Mouse (Mus musculus) kidney, embryonic 14.5 days (tissue): ENCODE results near the gene Il18bp. TPM values are rescaled to one million over a fixed set of nuclear protein-coding genes. Genes with fewer than 3 reads are reported as not detected.
"Not testable (repeated sequence)": the region's sequence is repeated elsewhere in the genome, so short reads cannot be mapped to it uniquely, and the experiment has no call there.

Experiments used
- ATAC-seq: fragments of 200-750 bp; cut with Nextera tagmentation; 2 replicates; pipeline ENCODE4 v1.8.0; 2017; ENCODE audit warnings: moderate number of reproducible peaks, mild to moderate bottlenecking, moderate TSS enrichment, moderate library complexity; ENCODE audit not compliant: low FRiP score, low TSS enrichment
- H3K27ac ChIP-seq: fragments of 300-500 bp; sonication (generic); 2 replicates; pipeline ENCODE4 v1.5.1; 2014; ENCODE audit warnings: low read depth, mild to moderate bottlenecking, low read length, moderate library complexity, mixed read lengths
- H3K27me3 ChIP-seq: fragments of 300-500 bp; sonication (generic); 2 replicates; pipeline ENCODE4 v1.6.1; 2014; ENCODE audit warnings: mild to moderate bottlenecking, low read length; ENCODE audit not compliant: control insufficient read depth, insufficient read depth
- H3K36me3 ChIP-seq: fragments of 300-500 bp; sonication (generic); 2 replicates; pipeline ENCODE4 v1.6.1; 2014; ENCODE audit warnings: low read length, mixed read lengths; ENCODE audit not compliant: control insufficient read depth, insufficient read depth
- H3K4me1 ChIP-seq: fragments of 300-500 bp; sonication (generic); 2 replicates; pipeline ENCODE4 v1.6.1; 2014; ENCODE audit warnings: low read length, mixed read lengths; ENCODE audit not compliant: control insufficient read depth, insufficient read depth
- H3K4me2 ChIP-seq: fragments of 300-500 bp; sonication (generic); replicated peaks from 2 replicates; pipeline ENCODE4 v1.6.1; 2014; ENCODE audit warnings: low read depth, mild to moderate bottlenecking, low read length
- H3K4me3 ChIP-seq: fragments of 300-500 bp; sonication (generic); 2 replicates; pipeline ENCODE4 v1.5.1; 2014; ENCODE audit warnings: mild to moderate bottlenecking, low read length
- H3K9ac ChIP-seq: fragments of 300-500 bp; sonication (generic); 2 replicates; pipeline ENCODE4 v1.6.1; 2014; ENCODE audit warnings: low read depth, mild to moderate bottlenecking, low read length, moderate library complexity
- H3K9me3 ChIP-seq: fragments of 300-500 bp; sonication (generic); 2 replicates; pipeline ENCODE4 v1.6.1; 2016; ENCODE audit warnings: low read length; ENCODE audit not compliant: control insufficient read depth
- WGBS: fragments of 180-500 bp; shearing (Covaris S2); extraction: QIAGEN DNeasy Blood & Tissue Kit; methylation state at CpG from one replicate; pipeline ENCODE4 v1.1.7; 2014; 5-methylcytosine and 5-hydroxymethylcytosine counted together
- polyA plus RNA-seq: library from polyadenylated mRNA; unstranded; fragments of >200 nt; fragmentation: Nextera tagmentation; extraction: Ambion mirVana; gene quantifications from 2 replicates; pipeline ENCODE4 v1.2.1, GENCODE M21; 2014

Il18bp gene
- 2.5 and 3.9 TPM in 2 replicates for polyA plus RNA-seq

DNA sequence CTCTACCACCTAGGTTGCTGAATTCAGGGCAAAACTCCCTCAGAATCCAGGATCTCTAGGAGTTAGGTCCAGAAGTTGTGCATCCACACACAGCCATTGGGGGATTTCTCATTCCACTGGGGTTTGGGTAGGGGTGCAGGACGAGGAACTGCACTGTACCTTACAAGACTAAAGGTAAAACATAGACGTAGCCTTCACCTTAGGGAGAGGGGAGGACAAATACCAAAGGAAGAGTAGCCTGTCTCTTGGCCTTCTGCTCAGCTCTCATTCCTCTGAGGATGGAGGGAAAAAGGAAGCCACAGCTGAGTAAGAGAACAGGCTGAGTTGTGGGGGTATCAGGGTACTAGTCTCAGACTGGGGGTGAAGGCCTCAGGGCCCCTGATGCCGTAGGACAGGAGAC lies at the start of gene Il18bp:
TSS of gene Il18bp (minus strand) at position 101 of the 400 bp plus-strand sequence.
- no peak within 1 kb of the TSS for H3K27ac ChIP-seq
- no peaks in the 10 kb centered on the region for H3K27me3 ChIP-seq
- H3K4me3 ChIP-seq, result no peak within 1 kb of the TSS
- no peak within 1 kb of the TSS for H3K9ac ChIP-seq
- no peaks in the 10 kb centered on the region for H3K4me1 ChIP-seq
- no peak for ATAC-seq
- H3K36me3 ChIP-seq, result peaks cover 83% of the 10 kb centered on the region
- H3K9me3 ChIP-seq, result no peaks in the 10 kb centered on the region
- H3K4me2 ChIP-seq, result no peak within 1 kb of the TSS
- WGBS, result 89% methylated on average over 3 of the region's 3 CpGs

DNA sequence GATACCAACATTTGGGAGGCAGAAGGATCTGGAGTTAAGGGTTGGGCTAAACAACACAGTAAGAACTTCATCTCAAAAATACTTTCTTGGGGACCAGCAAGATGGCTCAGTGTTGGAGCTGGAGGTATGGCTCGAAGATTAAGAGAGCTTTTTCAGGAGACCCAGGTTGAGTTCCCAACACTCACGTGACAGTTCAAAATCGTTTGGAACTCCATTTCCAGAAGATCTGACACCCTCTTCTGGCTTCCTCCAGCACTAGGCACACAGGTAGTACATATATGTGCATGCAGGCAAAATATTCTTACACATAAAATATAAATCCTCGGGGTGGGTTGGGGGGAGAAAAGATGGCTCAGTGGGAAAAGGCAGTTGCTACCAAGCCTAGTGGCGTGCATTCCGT lies 47.9 kb upstream of the Il18bp start:
- WGBS, result 68% methylated on average over 6 of the region's 6 CpGs
- peak overlapping the region; percentile 84 for H3K4me3 ChIP-seq
- peaks cover 10% of the 10 kb centered on the region; the same call in 1 of the 2 replicates for H3K4me1 ChIP-seq
- ATAC-seq, result no peak
- H3K36me3 ChIP-seq, result peaks cover 16% of the 10 kb centered on the region; the same call in 1 of the 2 replicates
- H3K4me2 ChIP-seq, result peak overlapping the region; percentile 57
- 0 out of 2 replicates have a peak overlapping the region, but pooled peaks have one; percentile 65 for H3K27ac ChIP-seq
- peak overlapping the region; percentile 79 for H3K9ac ChIP-seq
- H3K27me3 ChIP-seq, result no peaks in the 10 kb centered on the region
- H3K9me3 ChIP-seq, result no peaks in the 10 kb centered on the region

DNA sequence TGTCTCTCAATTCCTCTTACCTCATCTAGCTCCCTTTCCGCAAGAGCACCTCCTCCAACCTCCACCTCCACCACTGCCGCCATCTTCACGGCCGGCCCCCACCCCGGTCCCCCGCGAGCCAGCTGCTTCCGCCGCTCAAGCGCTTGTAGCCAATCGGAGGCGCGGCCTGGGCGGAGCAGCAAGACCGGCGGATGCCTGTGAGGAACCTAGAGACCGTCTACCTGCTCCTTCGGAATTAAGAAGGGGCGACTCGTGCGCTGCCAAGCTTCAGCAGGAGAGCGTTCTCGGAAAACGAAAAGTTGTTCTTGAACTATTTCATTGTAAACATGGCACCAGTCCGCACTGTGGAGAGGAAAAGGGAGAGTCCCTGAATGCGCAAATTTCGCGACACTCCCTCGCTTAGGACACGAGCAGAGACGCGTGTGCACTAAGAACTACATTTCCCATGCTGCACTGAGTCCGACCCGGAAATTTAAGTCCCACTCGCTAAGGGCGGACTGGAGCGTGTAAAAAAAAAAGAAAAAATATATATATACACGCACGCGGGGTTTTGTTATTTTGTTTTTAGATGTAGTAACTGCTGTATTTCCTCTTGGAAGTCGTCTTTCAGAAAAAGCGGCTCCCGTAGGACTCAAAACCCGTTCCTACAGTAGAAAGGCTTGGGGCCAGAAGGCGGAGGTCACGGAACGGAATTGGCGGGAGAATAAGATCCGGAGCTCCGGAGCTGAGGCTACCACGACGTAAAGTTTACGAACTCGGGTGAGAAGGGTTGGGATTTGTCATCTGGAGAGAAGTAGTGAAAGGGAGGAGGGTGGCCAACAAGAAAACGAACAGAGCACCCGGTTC lies 46.8 kb upstream of the Il18bp start, which contains the start of the genes Rnf121, Xndc1 and Xntrpc:
TSS of gene Rnf121 (minus strand) at position 424 of the 846 bp plus-strand sequence.
TSS of gene Xndc1 (plus strand) at position 466 of the 846 bp plus-strand sequence.
TSS of gene Xntrpc (plus strand) at position 668 of the 846 bp plus-strand sequence.
- Histone ChIP-seq H3K9ac (peak within 1 kb of the TSS; percentile 79), H3K36me3 (peaks cover 11% of the 10 kb centered on the region; the same call in 1 of the 2 replicates), H3K27ac (peak within 1 kb of the TSS; percentile 65; the same call in 1 of the 2 replicates), H3K9me3 (no peaks in the 10 kb centered on the region), H3K4me3 (peak within 1 kb of the TSS; percentile 84), H3K4me1 (peaks cover 10% of the 10 kb centered on the region; the same call in 1 of the 2 replicates), H3K27me3 (no peaks in the 10 kb centered on the region), H3K4me2 (peak within 1 kb of the TSS; percentile 57)
- WGBS, result under 1% methylated on average over 56 of the region's 56 CpGs
- peak; percentile 98 for ATAC-seq

DNA sequence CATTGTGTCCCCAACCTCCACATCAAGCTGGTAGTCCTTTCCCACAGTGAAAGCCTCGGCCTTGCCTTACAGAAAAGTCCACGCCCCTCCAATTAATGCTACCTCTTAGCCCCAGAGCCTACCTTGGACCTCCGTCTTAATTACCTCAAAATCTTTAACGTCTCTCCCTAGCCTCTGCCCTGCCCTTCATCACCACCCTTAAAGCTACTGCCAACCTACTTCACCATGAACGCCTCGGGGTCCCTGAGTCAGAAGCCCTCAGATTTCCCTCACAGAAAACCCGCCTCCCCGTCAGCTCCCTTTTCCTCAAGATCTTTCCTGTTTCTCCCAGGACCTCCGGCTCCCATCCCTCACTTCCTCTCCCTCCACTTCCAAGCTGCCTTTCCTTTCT lies 46.2 kb upstream of the Il18bp start:
- H3K9me3 ChIP-seq, result no peaks in the 10 kb centered on the region
- H3K9ac ChIP-seq, result peak overlapping the region; percentile 79
- peak overlapping the region; percentile 65; the same call in 1 of the 2 replicates for H3K27ac ChIP-seq
- peaks cover 10% of the 10 kb centered on the region; the same call in 1 of the 2 replicates for H3K4me1 ChIP-seq
- peak overlapping the region; percentile 84 for H3K4me3 ChIP-seq
- H3K4me2 ChIP-seq, result peak overlapping the region; percentile 57
- H3K36me3 ChIP-seq, result peaks cover 7% of the 10 kb centered on the region; the same call in 1 of the 2 replicates
- WGBS, result 1% methylated on average over 9 of the region's 9 CpGs
- no peaks in the 10 kb centered on the region for H3K27me3 ChIP-seq
- peak; percentile 34; the same call in 1 of the 2 replicates for ATAC-seq

DNA sequence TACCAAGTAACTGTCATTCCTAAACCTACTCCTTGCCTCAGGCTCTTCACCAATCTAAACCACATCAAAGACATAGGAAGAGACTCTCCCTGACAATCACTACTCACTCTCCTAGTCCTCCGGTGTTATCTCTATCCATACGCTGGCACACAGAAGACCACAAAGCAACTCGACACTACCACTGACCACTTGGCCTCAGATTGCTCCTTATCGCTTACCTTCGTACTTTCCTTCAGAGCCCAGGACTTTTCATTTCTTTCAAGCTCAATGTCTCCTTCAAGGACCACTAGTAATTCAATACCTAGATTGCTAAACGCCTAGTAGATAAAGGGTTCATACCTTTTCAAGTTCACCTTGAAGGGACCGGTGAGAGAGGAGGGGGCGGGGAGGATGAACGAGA lies 45.4 kb upstream of the Il18bp start:
- Histone ChIP-seq H3K9me3 (no peaks in the 10 kb centered on the region), H3K36me3 (peaks cover 12% of the 10 kb centered on the region; the same call in 1 of the 2 replicates), H3K4me2 (peak overlapping the region; percentile 57), H3K27me3 (no peaks in the 10 kb centered on the region), H3K9ac (no peak overlapping the region), H3K4me3 (peak overlapping the region; percentile 84), H3K4me1 (peaks cover 10% of the 10 kb centered on the region; the same call in 1 of the 2 replicates), H3K27ac (no peak overlapping the region)
- WGBS, result 75% methylated on average over 9 of the region's 9 CpGs
- ATAC-seq, result no peak

DNA sequence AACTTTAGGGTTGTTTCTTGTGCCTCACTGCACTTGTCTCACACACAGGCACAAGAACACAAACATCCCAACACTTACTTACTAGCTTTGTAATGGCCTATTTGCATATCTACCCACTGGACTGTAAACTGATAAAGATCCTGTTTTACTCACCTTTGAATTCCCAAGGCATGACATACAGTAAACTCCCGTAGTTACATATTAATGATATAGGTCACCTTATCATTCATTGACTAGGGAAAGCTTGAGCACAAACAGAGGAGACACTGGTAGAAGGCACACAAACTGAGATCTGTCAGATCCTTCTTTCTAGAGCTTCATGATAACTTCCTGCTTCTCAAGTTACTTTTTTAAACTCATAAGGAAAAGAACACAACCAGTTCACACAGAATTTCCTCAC lies 43.7 kb upstream of the Il18bp start:
- no peak for ATAC-seq
- Histone ChIP-seq H3K4me1 (peaks cover 10% of the 10 kb centered on the region; the same call in 1 of the 2 replicates), H3K27ac (no peak overlapping the region), H3K36me3 (peaks cover 13% of the 10 kb centered on the region; the same call in 1 of the 2 replicates), H3K4me3 (no peak overlapping the region), H3K9me3 (no peaks in the 10 kb centered on the region), H3K4me2 (no peak overlapping the region), H3K27me3 (no peaks in the 10 kb centered on the region), H3K9ac (no peak overlapping the region)
- WGBS, result 76% methylated on average over 1 of the region's 1 CpGs

DNA sequence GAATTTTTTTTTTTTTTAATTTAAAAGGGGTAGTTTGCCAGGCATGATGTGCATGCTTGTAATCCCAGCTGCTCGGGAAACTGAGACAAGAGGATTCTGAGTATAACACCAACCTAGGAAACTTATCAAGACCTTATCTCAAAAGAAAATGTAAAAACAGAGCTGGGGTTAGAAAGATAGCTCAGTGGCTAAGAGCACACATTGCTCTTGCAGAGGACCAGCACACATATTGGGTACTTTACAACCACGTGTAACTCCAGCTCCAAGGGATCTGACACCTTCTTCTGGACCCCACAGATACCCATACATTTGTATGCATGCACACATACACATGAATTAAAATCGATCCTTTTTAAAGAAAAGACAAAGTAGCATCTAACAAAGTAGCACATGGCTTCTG lies 42.9 kb upstream of the Il18bp start:
- H3K27ac ChIP-seq, result no peak overlapping the region
- H3K27me3 ChIP-seq, result no peaks in the 10 kb centered on the region
- no peak for ATAC-seq
- no peak overlapping the region for H3K9ac ChIP-seq
- H3K36me3 ChIP-seq, result peaks cover 18% of the 10 kb centered on the region; the same call in 1 of the 2 replicates
- H3K4me2 ChIP-seq, result no peak overlapping the region
- H3K4me3 ChIP-seq, result no peak overlapping the region
- H3K9me3 ChIP-seq, result no peaks in the 10 kb centered on the region
- H3K4me1 ChIP-seq, result peaks cover 6% of the 10 kb centered on the region; the same call in 1 of the 2 replicates
- 93% methylated on average over 3 of the region's 3 CpGs for WGBS

DNA sequence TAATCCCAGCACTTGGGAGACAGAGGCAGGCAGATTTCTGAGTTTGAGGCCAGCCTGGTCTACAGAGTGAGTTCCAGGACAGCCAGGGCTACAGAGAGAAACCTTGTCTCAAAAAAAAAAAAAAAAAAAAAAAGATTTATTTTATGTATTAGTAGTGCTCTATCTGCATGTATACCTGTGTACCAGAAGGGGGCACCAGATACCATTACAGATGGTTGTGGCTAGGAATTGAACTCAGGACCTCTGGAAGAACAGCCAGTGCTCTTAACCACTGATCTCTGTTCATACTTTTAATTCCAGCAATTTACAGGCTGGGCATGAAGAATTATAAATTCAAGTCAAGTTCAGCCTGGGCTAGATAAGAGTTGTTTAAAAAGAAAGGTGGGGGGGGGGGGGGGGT lies 30.0 kb upstream of the Il18bp start:
- H3K27me3 ChIP-seq, H3K9me3 ChIP-seq, H3K4me2 ChIP-seq, H3K36me3 ChIP-seq, H3K9ac ChIP-seq, H3K4me1 ChIP-seq, H3K27ac ChIP-seq, H3K4me3 ChIP-seq, ATAC-seq: not testable (repeated sequence)

DNA sequence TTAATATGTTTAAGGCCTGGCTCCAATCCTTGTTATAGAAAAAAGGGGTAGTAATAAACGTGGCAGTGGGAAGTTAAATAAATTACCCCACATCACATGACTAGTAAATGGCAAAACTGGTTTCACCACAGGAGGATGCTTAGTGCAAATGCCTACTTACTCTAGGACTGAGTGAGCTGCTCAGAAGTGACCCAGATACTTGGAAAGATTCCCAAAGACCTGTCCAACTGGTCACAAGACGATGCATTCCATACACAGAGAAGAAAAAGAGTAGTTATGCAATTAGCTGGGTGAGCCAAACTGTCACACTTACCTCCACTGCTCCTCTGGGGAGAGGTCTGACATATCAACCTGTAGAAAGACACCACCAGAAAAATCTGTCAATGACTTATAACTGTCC lies 23.8 kb upstream of the Il18bp start:
- Histone ChIP-seq H3K9ac (no peak overlapping the region), H3K4me2 (no peak overlapping the region), H3K36me3 (peaks cover 35% of the 10 kb centered on the region), H3K9me3 (no peaks in the 10 kb centered on the region), H3K4me1 (no peaks in the 10 kb centered on the region), H3K27ac (no peak overlapping the region), H3K27me3 (no peaks in the 10 kb centered on the region), H3K4me3 (no peak overlapping the region)
- ATAC-seq, result no peak
- WGBS, result 67% methylated on average over 2 of the region's 2 CpGs
